Mouse (Mus musculus): ENCODE measurements around the gene Snx18.
A peak's percentile ranks its signal among the peaks of the same experiment; 100 is the strongest.

Gene Snx18

DNA sequence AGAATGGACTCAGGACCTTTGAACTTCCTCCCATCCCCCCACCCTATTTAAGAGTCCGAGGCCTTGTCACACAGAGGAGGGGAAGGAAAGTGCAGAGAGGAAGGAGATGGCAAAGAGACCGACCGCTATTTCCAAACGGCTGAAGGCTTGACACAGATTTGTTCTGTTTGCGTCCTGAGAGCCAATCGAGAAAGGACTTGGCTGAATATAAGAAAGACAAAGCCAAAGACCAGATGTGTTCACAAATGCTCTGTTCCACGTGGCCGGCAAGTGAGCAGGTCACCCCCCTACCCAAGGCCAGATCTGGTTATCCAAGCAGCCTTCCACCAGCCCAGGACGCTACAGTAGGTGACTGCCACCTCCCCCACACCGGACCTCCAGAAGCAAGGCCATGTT, 2.8 kb downstream of the Snx18 start:
- no peak for DNase-seq

DNA sequence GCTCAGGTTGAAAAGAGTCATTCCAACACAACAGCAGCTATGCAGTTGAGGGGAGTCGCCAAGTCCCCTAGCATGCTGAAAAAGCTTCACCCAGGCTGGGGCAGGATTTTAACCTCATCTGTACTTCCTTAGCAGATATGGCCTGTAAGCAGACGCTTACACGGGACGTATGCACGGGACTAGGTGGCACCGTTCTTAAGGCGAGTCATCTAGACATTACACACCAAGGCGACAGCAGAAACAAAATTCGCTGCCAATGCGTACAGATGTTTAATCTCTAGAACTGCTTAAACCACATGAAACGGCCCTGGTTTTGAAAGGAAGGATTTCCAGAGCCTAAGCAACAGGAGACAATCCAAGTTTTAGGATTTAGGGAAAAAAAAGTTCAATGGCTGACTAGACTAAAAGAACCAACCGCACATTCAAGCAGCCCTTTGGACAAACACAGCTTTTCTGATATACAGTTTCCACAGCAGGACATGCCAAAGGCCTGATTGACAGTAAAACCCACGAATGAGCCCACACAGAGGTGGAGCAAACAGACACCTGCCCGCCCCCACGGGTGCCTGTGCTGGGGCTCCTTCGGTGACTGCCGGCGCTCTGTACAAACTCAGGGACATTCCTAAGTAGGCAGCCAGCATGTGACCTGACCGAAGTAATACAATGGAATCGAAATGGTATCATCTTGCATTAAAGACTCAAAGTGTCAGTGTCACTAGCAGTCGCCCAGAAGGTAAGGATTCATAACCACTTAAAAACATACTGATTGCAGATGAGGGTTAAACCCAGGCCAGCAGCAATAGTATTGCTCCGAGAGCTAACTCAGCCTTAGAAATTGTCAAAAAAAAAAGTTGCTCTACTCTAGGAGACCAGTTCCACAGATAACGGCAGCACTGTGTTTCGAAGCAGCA, 3.5 kb downstream of the Snx18 start:
- DNase-seq: peak; percentile 72

DNA sequence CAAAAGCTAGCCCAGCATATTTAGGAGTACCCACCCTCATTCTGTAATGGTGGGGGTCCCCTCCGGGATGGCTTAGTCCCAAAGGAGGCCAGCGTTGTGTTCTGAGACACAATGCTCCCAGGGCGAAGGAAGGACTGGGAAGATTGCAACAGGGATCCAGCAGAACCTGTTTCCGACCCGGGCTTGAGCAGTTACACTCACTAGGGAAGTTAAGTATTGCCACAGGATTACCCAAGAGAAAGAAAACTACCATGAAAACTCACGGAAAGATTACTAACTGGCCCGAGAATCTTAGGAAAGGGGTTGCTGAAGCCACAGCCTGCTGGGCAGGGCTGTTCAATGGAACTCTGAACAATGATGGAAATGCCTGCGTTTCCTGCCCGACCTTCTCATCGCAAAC, 4.5 kb downstream of the Snx18 start:
- DNase-seq: no peak

DNA sequence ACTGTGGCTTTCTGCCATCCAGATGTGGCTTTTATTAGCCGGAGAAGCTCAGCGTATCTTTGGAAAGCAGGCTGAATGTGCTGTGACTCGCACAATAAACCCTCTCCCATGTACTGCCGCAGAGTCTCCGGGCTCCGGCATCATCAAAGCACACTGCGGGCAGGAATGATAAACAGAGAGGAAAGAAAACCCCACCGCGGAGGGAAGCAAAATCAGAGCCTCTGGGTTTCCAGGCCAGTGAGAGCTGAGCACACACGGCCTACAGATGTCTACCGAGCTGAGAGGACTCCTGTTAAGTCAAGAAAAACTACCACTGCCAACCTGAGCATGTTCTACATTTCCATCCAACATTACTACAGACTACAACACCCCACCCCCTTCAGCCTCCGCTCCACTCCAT, 5.0 kb downstream of the Snx18 start:
- DNase-seq: no peak

DNA sequence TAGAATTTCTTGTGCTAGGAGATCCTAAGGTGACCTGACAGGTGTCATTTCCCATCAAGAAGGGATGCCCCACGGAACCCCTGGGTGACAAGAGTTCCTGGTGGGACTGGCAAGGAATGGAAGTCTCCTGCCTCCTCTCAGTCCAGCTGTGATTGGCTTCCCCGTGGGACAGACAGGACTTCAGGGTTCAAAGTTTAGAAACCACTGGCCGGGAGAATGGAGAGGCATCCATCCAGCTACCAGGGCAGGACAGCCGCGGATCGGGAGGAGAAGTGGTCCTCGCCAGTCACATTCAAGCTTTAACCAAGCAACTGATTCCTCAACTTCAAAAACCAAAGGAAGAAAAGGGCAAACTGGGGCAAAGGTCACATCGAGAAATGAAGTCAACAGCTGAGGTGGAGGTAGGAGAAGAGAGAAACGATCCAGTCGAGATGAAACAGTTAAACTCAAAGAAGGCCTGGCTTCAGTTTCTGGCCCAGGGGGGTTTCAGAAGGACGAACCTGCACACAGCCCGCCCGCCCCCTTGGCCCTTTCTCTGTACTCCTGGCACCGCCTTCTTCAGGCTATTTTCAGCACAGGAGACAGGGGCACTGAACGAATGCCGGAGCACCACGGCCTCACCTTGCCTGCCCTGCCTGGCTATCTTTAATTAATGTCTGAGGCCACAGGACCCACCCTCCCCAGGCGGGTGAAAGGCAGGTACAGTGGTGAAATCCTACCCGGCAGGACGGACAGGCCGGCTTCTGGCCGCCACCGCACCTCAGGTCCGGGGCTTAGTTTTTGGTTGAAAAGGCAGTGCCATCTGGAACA, 6.0 kb downstream of the Snx18 start:
- no peak for DNase-seq

DNA sequence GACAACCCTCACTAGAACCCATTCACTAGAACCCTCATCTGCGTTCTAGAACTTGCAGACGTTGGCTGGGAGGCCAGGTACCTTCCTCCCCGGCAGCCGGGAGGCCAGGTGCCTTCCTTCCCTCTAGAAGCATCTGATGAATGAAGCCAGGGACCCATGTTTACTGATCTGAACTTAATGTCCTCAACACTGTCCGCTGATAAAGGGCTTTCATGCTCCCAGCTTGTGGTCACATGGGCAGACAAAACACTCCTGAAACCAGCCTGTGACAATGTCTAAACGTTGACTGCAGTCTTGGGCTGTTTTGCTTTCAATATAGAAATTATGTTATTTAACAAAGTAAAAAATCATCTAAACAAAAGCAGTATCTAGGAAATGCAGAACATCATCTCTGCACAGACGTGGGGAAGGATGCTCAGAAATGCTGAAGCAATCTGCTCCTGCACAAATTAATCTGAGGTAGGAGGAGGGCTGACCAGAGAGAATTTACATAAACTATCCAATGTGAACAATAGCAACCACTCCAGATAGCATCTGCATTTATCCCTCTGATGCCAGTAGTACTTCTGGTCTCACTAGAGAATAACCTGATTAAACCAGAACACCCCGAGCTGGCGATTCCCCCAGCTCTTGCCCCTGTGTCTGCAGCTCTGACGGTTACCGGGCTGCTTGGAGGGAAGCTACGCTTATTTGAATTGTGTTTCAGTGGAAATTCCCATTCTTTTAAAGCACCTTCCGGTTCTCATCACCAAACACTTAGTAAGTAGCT, 7.4 kb downstream of the Snx18 start:
- DNase-seq: no peak

DNA sequence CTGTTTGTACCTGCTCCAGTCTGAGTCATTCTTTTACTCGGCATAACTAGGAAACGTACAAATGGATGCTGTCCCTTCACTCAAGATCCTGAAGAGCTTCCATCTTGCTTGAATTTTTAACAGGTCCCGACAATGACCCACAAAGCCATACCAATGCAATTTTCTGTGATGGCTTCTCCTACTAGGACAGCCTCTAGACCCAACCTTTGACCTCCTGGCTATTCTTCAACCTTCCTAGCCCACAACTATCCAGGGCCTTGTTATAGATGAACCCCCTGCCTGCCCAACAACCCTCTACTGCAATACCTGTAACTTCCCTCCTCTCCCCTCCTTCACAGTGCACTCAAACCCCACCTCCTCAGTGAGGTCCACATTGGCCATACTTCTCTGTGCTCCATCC, 8.9 kb downstream of the Snx18 start:
- DNase-seq: no peak

DNA sequence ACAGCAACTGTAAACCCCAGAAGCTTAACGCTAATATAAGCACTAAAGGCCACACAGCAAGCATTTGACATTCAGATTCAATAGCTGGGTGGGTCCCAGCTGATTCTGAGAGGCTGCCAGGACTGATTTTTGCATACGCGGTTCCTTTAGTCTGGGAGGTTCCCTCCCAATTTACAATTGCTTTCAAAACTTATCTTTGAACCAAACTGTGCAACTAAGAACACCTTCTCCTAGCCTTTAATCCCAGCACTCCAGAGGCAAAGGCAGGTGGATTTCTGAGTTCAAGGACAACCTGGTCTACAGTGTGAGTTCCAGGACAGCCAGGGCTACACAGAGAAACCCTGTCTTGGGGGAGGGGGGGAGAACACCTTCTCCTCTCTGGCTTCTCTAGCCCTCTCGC, 10.5 kb downstream of the Snx18 start:
- DNase-seq: no peak

DNA sequence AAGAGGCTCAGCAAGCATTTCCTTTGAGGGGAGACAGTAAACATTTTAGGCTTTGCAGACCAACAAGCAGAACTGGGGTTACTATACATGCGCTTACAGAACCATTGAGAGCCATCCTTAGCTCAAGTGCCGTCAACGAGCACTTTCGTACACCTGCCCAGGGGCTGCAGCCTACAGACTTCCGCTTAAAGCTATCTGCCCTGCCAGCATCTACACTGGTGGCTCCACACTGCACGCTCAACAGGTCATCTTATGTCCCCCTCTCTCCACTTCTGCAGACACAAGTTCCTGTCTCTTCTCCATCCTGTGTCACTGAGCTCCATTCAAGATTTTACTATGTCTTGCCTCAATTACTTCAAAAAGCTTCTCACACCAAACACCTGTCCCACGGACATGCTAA, 11.0 kb downstream of the Snx18 start:
- DNase-seq: no peak

DNA sequence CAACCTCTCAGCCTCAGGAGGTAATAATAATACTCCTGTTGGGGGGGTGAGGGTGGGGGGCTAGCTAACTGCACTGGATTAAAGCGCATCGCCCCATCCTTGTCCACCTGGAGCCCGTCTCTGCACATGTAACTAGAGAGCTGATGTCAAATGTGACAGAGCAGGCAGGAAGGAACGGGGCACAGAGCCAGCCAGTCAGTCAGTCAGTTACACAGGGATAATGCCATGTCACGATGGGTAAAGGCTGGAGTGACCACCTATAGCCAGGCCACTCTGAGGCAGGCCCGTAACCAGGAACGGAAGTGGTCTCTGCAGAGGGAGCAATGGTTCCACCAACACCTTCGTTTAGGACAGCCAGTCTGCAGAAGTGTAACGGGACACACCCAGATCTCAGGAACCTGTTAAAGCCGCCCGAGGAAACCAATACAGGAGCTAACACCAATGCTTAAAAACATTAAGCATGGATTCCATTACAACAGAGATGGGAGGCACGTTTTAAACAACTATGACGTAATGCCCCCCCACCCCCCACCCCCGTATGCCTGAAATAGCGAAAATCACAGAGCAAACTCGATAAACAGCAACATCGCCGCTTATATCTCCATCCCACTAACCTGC, 11.5 kb downstream of the Snx18 start:
- no peak for DNase-seq

DNA sequence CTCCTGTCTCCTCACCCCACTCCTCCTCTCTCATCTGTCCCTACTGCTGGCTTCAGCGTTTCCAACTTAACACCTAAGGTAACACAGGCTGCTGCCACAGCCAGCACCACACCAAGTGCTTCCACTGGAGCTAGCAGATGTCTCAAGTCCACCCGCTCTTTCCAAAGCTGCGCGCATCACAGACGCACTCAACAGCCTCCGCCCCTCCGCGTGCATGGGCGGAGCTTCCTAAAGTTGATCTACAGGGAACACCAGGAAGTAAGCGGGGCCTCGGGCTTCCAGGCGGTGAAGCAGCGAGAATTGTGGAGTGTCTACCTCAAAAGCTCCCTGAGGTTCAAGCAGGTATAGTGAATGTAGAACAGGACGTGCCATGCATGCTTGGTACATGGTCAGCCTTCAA, 12.2 kb downstream of the Snx18 start:
- DNase-seq: no peak

DNA sequence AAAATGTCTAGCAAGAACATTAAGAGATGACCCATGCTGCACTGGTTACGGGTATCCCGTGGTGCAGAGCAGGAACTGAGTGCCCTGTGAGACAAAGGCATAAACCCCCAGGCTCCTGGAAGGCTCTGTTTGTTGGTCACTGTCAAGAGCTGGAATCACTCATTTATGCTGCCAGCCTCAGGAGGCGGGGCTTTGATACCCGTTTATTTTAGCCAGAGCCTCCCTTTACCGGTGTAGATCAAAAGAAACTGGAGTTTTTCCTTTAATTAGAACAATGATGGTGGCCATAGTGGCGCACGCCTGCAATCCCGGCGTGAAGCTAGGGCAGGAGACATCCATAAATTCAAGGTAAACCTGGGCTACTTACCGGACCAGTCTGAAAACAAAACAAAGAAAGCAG, 12.7 kb downstream of the Snx18 start:
- DNase-seq: no peak

DNA sequence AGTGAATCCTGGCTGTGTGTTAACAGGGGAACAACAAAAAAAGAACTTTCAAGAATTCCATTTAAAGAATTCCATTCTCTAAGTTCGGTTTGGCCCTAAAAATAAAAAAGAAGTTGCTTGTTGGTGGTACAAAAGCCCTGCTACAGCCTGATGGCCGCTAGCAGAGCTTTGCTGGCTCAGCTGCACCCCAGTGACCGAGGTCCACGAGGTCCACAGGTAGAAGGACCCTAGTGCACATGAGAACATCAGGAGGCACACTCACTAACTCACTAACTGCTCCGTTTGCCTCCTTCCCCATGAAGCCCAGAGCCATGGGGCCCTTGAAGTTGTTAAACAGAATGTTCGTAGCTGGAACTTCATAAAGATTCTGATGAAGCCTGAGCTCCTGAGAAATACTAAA, 14.0 kb downstream of the Snx18 start:
- no peak for DNase-seq

DNA sequence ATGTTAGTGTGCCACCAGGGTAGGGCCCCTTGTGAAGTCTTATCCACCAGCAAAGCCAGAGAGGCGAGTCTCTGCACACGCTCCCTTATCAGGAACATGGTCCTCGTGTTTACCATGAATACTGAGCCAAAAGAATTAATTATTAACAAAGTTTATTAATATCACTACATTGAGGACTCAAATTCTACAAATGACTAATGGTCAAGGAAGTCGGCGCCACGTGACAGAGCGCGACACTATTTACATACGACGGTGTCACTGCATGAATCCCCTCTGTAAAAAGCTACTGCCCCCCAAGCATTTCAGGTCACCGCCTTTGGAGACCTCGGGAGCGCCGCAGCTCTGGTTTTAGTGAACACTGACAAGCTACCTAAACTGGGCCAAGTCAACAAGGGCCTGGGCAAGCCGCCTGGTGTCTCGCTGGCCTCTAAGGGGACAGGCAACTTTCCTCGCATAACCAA, 15.5 kb downstream of the Snx18 start:
- DNase-seq: no peak

DNA sequence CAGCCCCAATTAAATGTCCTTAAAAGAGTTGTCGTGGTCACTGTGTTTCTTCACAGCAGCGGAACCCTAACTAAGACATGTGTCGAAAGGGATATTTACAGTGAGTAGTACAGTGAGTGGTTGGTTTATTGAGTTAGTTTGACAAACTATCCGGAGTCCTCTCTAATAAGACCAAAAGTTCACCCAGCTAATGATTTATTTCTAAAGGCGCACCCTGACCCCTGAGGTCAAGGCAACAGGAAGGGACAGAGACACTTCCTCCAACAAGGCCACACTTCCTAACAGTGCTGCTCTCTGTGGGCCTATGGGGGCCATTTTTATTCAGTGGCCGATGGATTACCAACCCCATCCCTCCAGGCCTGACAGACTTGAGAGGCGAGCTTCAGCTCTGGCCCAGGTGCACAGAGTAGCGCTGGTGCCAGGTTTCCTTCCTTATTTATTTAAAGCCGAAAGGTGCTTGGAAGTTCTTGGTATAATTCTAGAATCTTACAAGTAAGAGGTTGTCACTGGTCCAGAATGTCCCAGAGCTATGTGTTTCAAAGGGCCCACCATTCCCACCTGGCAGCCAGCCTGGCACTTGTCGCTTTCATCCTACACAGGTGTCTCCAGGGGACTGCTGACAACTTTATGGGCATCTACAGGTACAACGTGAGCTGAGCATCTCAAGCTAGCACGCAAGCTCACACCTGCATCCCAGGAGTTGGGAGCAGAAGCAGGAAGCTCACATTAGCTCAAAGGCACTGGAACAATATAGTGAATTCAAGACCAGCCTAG, 16.3 kb downstream of the Snx18 start:
- no peak for DNase-seq

DNA sequence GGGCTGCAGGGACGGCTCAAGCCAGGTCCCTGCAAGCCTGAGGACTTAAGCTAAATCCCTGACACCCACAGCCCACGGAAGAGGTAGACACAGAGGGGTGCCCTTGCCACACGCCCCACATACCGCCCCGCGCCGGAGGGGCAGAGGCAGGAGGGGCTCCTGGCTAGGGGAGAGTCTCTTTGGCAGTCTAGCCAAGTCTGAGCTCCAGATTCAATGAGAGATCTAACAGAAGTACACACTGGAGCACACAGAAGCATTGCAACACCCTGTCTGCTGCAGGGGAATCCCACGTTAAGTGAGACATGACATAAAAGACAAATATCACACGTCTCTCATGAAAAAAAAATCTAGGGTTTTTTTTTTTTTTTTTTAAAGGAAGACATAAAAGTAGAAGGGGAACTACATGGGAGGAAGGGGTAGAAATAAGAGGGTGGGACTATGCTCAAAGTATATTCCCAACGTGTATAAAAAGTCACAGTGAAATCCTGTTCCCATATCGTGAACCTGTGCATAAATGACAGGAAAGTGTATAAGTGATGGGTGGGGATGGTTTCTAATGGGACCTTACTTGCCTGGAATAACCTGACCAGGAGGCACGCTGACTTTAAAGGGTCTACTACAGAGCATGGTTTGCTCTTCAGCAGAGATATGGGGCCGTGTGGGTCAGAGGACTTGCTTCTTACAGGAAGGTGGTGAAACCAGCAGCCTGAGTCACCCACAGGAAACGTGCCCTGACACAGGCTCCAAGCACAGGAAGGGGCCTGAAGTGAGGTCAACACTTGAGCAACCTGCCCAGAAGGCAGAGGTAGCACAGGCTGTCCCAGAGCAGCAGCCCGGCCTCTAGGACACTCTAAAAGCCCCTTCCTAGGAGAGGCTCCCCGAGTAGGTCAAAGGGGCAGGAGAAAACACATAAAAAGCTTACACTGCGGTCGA, 17.6 kb downstream of the Snx18 start:
- no peak for DNase-seq

DNA sequence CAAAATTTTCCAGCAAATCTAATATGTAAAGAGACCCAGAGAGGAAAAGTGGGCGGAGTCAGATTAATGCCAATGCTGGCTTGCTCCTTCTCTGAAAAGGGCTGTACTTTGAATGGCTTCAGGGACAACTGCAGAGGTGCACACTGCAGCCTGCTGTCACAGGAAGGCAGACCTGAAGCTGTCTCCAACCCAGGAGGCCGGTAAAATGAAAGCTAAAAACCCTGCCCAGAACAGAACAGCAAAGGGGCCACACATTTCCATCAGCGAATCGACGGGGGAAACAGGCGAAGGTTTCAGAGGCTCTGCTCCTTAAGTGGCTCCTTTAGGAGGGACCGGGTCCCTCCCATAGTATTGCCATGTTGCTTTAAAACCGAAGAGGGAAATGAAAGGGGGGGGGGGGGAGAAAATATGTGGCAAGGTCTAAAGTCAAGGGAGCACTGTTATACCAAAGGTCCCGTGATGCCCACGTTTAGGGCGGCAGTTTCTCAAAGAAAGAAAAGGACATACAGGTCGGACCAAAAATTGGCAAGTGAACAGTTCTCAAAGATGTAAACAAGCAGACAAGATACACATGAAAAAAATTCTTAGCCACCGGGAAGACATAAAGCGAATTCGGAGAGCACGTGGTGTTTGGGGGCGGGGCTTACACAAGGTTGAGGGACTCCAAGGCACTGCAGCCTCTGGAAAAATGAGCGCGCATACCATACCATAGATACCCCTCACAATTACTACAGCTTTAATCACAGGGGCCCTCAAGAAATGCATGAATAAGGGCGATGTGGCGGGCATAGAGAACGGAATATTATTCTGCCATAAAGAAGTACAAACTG, 18.4 kb downstream of the Snx18 start:
- no peak for DNase-seq

DNA sequence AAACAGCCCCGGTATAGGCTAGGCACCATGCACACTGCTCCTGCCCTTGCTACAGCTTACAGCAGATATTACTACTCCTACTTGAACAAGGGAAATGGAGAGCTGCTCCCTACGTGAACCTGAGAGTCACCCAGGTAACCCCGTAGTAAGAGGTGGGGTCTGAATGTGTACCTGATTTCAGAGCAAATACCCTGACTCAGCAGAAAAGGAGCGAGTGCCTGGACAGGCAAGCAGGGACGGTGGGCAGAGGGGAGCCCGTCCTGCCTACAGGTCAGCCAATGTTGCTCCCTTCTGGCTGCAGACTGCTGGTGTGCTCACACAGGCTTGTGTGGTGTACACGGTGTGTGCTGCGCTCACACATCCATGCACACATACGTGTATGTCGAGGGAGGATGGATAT, 20.7 kb downstream of the Snx18 start:
- DNase-seq: no peak

DNA sequence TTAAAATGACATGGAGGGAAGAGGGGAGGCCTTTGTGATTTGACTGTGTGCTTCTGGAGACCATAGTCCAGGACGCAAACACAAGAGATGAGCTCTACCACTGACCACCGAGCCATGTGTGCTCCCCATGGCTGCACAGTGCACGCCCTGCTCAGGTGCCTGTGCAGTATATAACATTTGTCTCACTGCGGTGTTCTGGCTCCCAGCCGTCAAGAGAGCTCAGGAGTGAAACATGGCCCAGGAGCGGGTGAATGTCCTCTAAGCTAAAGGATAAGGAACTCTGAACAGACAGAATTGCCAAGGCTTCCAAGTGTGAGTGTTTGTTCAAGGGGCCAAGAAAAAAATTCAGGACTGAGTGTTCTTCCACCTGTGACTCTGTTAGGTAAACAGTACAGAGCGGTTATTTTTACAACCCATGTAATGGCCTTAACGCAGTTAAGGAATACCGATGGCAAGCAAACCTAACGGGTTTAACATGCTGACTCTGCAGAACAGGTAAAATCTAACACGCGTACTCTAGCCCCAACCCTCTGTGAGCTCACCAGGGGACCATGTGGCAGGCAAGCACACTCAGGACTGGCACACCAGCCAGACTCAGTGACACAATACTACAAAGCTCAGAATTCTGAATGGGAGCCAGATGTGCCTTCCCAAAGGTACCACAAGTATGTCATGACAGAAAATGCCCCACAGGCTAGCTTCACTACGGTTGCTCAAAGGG, 21.4 kb downstream of the Snx18 start:
- DNase-seq: peak; percentile 66
